Mouse (Mus musculus): Measurements from ENCODE around the gene Tat. TPM values are rescaled to one million over a fixed set of nuclear protein-coding genes. Genes with fewer than 3 reads are reported as not detected.
A peak's percentile ranks its signal among the peaks of the same experiment; 100 is the strongest.

The Tat gene
- polyA plus RNA-seq, 1 experiment: not detected

DNA sequence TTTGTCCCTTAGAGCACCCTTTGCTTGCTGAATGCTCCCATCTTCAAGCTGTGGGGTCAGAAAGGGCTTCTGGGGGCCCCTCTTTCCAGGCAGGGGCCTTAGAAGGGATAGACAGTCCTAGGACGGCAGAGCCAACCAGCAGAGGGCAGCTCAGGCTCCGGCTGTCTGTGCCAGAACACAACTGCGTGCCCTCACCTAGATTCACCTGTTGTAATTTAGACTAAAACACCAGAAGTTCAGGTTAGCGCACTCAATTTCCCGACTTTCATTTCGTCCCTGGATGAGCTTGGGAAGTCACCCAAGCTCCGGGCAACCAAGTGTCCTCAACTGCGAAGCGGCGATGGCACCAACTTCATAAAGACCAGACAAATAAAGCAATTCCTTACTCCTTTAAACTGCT lies 21.4 kb upstream of the Tat start:
- Histone ChIP-seq H3ac (ENCODE audit: control insufficient read depth, insufficient read length, low read depth) (no peak overlapping the region), H3K79me2 (ENCODE audit: control insufficient read depth, insufficient read depth) (no peaks in the 10 kb centered on the region), H3K27me3 (ENCODE audit: control insufficient read depth, insufficient read depth, insufficient read length) (peaks cover 16% of the 10 kb centered on the region), H3K4me3 (ENCODE audit: insufficient read depth, poor library complexity, severe bottlenecking) (no peak overlapping the region), H3K79me3 (ENCODE audit: low read depth) (no peaks in the 10 kb centered on the region), H3K36me3 (ENCODE audit: control insufficient read depth, insufficient read depth) (no peaks in the 10 kb centered on the region)
- TF ChIP-seq MYOD1 (IDR thresholded peaks at IDR 0.05; ENCODE audit: control insufficient read depth, insufficient read length, low read depth): no peak
- TF ChIP-seq USF1 (IDR thresholded peaks at IDR 0.05; ENCODE audit: low read depth): no peak
- TF ChIP-seq CEBPB (IDR thresholded peaks at IDR 0.05; ENCODE audit: low read depth): no peak
- TF ChIP-seq FOSL1 (IDR thresholded peaks at IDR 0.05; ENCODE audit: insufficient read depth, low read length, poor library complexity, severe bottlenecking): no peak
- TF ChIP-seq MYOG (IDR thresholded peaks at IDR 0.05; ENCODE audit: control insufficient read depth, extremely low read depth, insufficient read length): no peak
- no peak for TF ChIP-seq CTCF (IDR thresholded peaks at IDR 0.05; ENCODE audit: control insufficient read depth, insufficient read depth, insufficient read length)
- TF ChIP-seq MAX (IDR thresholded peaks at IDR 0.05): no peak

DNA sequence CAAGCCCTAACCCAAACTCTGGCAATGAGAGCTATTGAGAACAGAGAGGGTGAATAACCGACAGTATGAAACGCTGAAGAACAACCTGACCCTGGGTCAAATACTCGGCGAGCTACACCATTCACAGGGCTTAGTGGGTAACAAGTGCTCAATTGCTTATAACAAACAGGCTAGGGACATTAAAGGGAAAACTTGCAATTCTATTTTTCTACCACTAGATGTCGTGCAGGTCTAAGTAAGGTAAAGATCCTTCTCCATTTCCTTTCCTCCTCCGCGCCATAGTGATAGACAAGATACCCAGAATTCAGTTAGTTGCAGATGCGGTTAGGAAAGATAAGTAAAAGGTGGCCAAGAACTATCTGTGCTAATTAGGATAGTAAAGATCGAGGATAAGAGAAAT lies 19.9 kb upstream of the Tat start:
- Histone ChIP-seq H3ac (ENCODE audit: control insufficient read depth, insufficient read length, low read depth) (no peak overlapping the region), H3K79me2 (ENCODE audit: control insufficient read depth, insufficient read depth) (no peaks in the 10 kb centered on the region), H3K36me3 (ENCODE audit: control insufficient read depth, insufficient read depth) (no peaks in the 10 kb centered on the region), H3K79me3 (ENCODE audit: low read depth) (no peaks in the 10 kb centered on the region), H3K27me3 (ENCODE audit: control insufficient read depth, insufficient read depth, insufficient read length) (peaks cover 16% of the 10 kb centered on the region), H3K4me3 (ENCODE audit: insufficient read depth, poor library complexity, severe bottlenecking) (no peak overlapping the region)
- TF ChIP-seq CTCF (IDR thresholded peaks at IDR 0.05; ENCODE audit: control insufficient read depth, insufficient read depth, insufficient read length): peak; percentile 6
- no peak for TF ChIP-seq MYOG (IDR thresholded peaks at IDR 0.05; ENCODE audit: control insufficient read depth, extremely low read depth, insufficient read length)

DNA sequence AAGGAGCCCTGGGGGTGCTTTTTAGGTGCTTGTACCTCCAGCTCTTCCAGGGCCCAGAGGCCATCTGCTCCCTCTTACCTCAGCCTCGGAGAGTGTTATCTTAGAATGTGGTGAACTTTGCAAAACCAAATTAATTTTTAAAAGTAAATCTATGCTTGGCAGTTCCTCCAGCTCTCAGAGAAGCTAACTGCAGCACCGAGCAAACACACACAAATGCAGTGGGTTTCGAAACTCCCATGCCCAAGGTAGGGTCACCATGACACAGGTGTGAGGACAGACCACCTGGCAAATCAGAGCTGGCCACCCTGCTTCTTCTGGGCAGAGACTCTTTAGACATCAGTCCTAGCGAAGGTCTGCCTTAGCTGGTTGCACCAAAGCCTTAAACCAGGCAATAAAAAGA lies 17.3 kb upstream of the Tat start:
- TF ChIP-seq MAX (IDR thresholded peaks at IDR 0.05): no peak
- TF ChIP-seq CEBPB (IDR thresholded peaks at IDR 0.05; ENCODE audit: low read depth): no peak
- no peak for TF ChIP-seq FOSL1 (IDR thresholded peaks at IDR 0.05; ENCODE audit: insufficient read depth, low read length, poor library complexity, severe bottlenecking)
- TF ChIP-seq USF1 (IDR thresholded peaks at IDR 0.05; ENCODE audit: low read depth): no peak
- TF ChIP-seq MYOD1 (IDR thresholded peaks at IDR 0.05; ENCODE audit: control insufficient read depth, insufficient read length, low read depth): no peak
- TF ChIP-seq MYOG (IDR thresholded peaks at IDR 0.05; ENCODE audit: control insufficient read depth, extremely low read depth, insufficient read length): no peak
- TF ChIP-seq CTCF (IDR thresholded peaks at IDR 0.05; ENCODE audit: control insufficient read depth, insufficient read depth, insufficient read length): no peak
- Histone ChIP-seq H3ac (ENCODE audit: control insufficient read depth, insufficient read length, low read depth) (no peak overlapping the region), H3K79me2 (ENCODE audit: control insufficient read depth, insufficient read depth) (no peaks in the 10 kb centered on the region), H3K4me3 (ENCODE audit: insufficient read depth, poor library complexity, severe bottlenecking) (no peak overlapping the region), H3K36me3 (ENCODE audit: control insufficient read depth, insufficient read depth) (no peaks in the 10 kb centered on the region), H3K79me3 (ENCODE audit: low read depth) (no peaks in the 10 kb centered on the region), H3K27me3 (ENCODE audit: control insufficient read depth, insufficient read depth, insufficient read length) (peaks cover 17% of the 10 kb centered on the region)

DNA sequence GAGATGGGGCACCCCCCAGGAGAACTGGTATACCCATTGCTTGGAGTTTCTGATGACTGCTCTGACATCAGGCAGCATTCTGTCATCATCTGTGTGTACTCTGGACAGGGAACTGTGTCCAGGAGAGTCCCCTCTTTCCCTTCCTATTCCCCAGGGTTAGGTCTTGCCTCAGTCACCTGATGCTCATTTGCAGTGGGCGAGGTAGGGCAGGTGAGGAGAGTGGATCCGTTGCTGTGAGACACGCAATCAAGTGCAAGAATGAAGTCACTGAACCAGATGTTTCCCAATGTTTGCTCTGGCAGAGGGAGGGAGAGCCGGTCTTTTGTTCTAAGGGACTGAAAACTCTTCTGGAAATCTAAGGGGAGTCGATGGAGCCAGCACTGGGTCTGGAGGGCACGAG lies 10.9 kb upstream of the Tat start:
- Histone ChIP-seq H3K79me2 (ENCODE audit: control insufficient read depth, insufficient read depth) (no peaks in the 10 kb centered on the region), H3ac (ENCODE audit: control insufficient read depth, insufficient read length, low read depth) (no peak overlapping the region), H3K36me3 (ENCODE audit: control insufficient read depth, insufficient read depth) (no peaks in the 10 kb centered on the region), H3K79me3 (ENCODE audit: low read depth) (no peaks in the 10 kb centered on the region), H3K27me3 (ENCODE audit: control insufficient read depth, insufficient read depth, insufficient read length) (peaks cover 24% of the 10 kb centered on the region), H3K4me3 (ENCODE audit: insufficient read depth, poor library complexity, severe bottlenecking) (no peak overlapping the region)
- no peak for TF ChIP-seq MAX (IDR thresholded peaks at IDR 0.05)
- TF ChIP-seq CEBPB (IDR thresholded peaks at IDR 0.05; ENCODE audit: low read depth): no peak
- TF ChIP-seq USF1 (IDR thresholded peaks at IDR 0.05; ENCODE audit: low read depth): no peak

DNA sequence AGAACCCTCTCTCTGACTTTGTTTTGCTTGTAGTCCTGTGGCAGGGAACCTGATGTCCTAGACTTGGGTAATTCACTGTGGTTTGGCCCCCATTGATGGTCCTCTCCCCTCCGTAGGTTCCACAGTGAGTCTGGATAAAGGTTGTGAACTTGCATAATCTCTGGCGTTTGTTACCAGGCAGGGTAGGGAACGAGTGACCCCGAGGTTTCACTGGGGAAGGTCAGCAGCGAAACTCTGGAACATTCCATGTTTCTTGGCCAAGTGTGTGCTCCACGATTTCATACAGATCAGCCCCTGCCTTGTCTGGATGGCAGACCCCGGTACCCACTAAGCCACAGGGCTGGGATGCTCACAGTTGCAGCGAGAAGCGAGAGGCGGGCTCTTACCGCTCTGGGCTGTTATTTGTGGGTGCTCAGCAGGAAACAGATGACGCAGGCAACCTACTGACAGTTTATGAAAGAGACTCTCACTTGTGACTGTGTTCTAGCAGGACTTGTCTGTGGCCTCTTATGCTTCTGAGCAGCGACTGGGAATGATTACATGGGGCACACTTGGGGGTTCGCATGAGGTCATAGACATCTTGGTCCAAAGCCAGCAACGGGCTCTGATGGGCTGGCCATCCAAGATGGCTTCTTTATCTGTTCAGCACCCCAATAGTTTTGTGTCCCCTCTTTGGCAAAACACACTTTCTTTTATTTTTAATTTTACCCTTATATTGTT lies 7.7 kb upstream of the Tat start:
- H3K4me3 ChIP-seq (ENCODE audit: insufficient read depth, poor library complexity, severe bottlenecking): no peak overlapping the region
- TF ChIP-seq CEBPB (IDR thresholded peaks at IDR 0.05; ENCODE audit: low read depth): no peak
- no peak for TF ChIP-seq MAX (IDR thresholded peaks at IDR 0.05)
- no peak for TF ChIP-seq CTCF (IDR thresholded peaks at IDR 0.05; ENCODE audit: control insufficient read depth, insufficient read depth, insufficient read length)
- TF ChIP-seq MYOG (IDR thresholded peaks at IDR 0.05; ENCODE audit: control insufficient read depth, extremely low read depth, insufficient read length): no peak
- TF ChIP-seq MYOD1 (IDR thresholded peaks at IDR 0.05; ENCODE audit: control insufficient read depth, insufficient read length, low read depth): no peak
- TF ChIP-seq USF1 (IDR thresholded peaks at IDR 0.05; ENCODE audit: low read depth): no peak
- no peak for TF ChIP-seq FOSL1 (IDR thresholded peaks at IDR 0.05; ENCODE audit: insufficient read depth, low read length, poor library complexity, severe bottlenecking)
- H3K79me2 ChIP-seq (ENCODE audit: control insufficient read depth, insufficient read depth): no peaks in the 10 kb centered on the region
- H3K79me3 ChIP-seq (ENCODE audit: low read depth): no peaks in the 10 kb centered on the region
- H3ac ChIP-seq (ENCODE audit: control insufficient read depth, insufficient read length, low read depth): no peak overlapping the region
- H3K27me3 ChIP-seq (ENCODE audit: control insufficient read depth, insufficient read depth, insufficient read length): peaks cover 40% of the 10 kb centered on the region
- no peaks in the 10 kb centered on the region for H3K36me3 ChIP-seq (ENCODE audit: control insufficient read depth, insufficient read depth)

DNA sequence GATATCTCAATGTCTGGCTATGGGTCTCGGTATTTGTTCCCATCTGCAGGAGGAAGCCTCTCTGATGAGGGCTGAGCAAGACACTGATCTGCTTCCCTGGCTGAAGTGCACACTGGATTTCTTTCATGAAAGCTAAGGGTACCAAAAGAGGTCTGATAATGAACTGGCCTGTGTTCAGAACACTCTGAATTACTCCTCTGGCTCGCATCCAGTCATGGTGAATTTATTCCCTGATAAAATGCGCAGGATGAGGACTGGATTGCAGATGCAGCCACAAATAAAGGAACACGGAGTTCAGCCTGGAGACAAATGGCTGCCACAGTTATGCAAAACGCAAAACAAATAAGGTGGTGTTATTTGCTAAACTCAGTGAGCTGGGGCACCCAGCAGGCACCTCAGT lies 6.3 kb upstream of the Tat start:
- Histone ChIP-seq H3K79me3 (ENCODE audit: low read depth) (no peaks in the 10 kb centered on the region), H3K27me3 (ENCODE audit: control insufficient read depth, insufficient read depth, insufficient read length) (peaks cover 40% of the 10 kb centered on the region), H3ac (ENCODE audit: control insufficient read depth, insufficient read length, low read depth) (no peak overlapping the region), H3K36me3 (ENCODE audit: control insufficient read depth, insufficient read depth) (no peaks in the 10 kb centered on the region), H3K79me2 (ENCODE audit: control insufficient read depth, insufficient read depth) (no peaks in the 10 kb centered on the region), H3K4me3 (ENCODE audit: insufficient read depth, poor library complexity, severe bottlenecking) (no peak overlapping the region)
- TF ChIP-seq MYOG (IDR thresholded peaks at IDR 0.05; ENCODE audit: control insufficient read depth, extremely low read depth, insufficient read length) (no peak), MYOD1 (IDR thresholded peaks at IDR 0.05; ENCODE audit: control insufficient read depth, insufficient read length, low read depth) (no peak), FOSL1 (IDR thresholded peaks at IDR 0.05; ENCODE audit: insufficient read depth, low read length, poor library complexity, severe bottlenecking) (no peak)
